Mouse (Mus musculus): Measurements from ENCODE around the gene Tmco5. TPM values are rescaled to one million over a fixed set of nuclear protein-coding genes. Genes with fewer than 3 reads are reported as not detected.
"Not testable (repeated sequence)": the region's sequence is repeated elsewhere in the genome, so short reads cannot be mapped to it uniquely, and the experiment has no call there.

Tmco5 gene
- polyA plus RNA-seq, 1 experiment from 2014 or later: not detected

DNA sequence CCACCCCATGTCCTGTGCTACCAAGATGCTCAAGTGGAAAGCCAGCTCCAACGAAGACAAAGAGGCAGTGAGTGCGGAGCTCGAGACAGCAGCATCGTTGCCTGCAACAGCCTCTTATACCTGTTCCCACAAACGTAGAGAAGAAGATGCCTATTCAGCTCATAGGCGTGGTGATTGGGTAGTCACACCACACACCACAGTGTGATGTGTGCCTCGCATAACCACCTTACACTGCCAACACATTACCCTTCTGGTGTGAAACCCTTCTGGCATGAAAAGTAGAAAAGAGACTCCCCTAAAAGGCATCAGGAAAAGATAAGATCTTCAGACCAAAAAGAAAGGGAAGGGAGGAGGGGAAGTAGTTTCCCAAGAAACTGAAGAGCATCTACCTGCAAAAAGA is 45.8 kb downstream of the Tmco5 start:
- Histone ChIP-seq H3K4me3 (replicated peaks) (no peak overlapping the region), H3K9me3 (0 out of 2 replicates have a peak, but pooled peaks cover 10% of the 10 kb centered on the region), H3K9ac (replicated peaks) (no peak overlapping the region), H3K27ac (no peak overlapping the region), H3K27me3 (no peaks in the 10 kb centered on the region), H3K4me2 (no peak overlapping the region), H3K36me3 (no peaks in the 10 kb centered on the region), H3K4me1 (replicated peaks) (no peaks in the 10 kb centered on the region)
- no peak for ATAC-seq (ENCODE audit: insufficient number of reproducible peaks, insufficient read depth, low FRiP score, low TSS enrichment, low read depth)
- 82% methylated on average over 7 of the region's 7 CpGs for WGBS

DNA sequence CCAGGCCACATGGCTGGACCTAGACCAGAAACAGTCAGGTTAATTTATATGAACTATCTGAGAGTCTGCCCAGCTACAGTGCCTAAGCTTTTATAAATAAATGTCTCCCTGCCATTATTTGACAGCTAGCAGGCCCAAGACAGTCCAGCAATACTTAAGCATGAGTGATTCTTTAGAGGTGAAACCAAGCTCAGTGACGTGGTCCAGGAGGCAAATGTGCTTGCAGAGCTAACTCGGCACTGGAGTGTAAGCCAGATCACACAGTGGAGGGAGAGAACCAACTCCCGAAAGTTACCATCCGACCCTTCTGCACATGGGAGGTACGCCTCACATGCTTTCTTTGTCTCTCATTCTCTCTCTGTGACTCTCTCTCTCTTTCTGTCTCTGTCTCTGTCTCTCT is 46.7 kb downstream of the Tmco5 start:
- no peak overlapping the region for H3K4me3 ChIP-seq (replicated peaks)
- no peaks in the 10 kb centered on the region for H3K36me3 ChIP-seq
- ATAC-seq (ENCODE audit: insufficient number of reproducible peaks, insufficient read depth, low FRiP score, low TSS enrichment, low read depth): no peak
- H3K9ac ChIP-seq (replicated peaks): no peak overlapping the region
- H3K27ac ChIP-seq: no peak overlapping the region
- 0 out of 2 replicates have a peak, but pooled peaks cover 10% of the 10 kb centered on the region for H3K9me3 ChIP-seq
- 80% methylated on average over 5 of the region's 5 CpGs for WGBS
- H3K27me3 ChIP-seq: no peaks in the 10 kb centered on the region
- H3K4me2 ChIP-seq: no peak overlapping the region
- H3K4me1 ChIP-seq (replicated peaks): no peaks in the 10 kb centered on the region

DNA sequence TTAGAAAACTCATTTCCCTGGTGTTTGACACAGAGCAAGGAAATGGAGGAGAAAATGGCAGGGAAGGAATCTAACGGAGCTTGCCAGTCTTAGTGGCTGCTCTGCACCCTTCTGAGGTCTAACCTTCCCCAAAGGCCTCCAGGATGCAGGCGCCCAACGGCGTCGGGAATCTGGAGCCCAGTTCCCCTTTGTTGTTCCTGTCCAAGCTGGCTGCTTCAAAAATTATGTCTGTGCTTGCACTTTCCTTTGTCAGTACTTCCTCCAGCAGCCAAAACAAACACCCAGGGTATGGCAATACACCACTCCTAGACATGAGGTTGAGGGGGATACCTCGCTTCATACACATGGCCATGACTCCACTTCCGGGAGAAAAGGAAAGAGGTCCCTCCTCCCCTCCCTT is 53.7 kb downstream of the Tmco5 start:
- H3K4me1 ChIP-seq (replicated peaks): peaks cover 9% of the 10 kb centered on the region

DNA sequence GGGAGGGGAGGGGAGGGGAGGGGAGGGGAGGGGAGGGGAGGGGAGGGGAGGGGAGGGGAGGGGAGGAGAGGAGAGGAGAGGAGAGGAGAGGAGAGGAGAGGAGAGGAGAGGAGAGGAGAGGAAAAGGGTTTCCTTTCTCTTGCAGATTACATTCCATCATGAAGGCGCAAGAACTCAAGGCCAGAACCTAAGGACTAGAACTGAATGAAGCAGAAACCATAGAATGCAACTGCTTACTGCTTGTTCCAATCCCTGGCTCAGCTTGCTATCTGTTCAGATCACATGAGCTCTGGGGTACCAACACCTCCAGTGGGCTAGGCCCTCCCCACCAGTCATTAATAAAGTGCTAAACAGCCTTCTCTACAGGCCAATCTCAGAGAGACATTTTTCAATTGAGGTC is 55.7 kb downstream of the Tmco5 start:
- not testable (repeated sequence) for H3K9me3 ChIP-seq; H3K27me3 ChIP-seq; H3K4me2 ChIP-seq; H3K4me1 ChIP-seq (replicated peaks); H3K4me3 ChIP-seq (replicated peaks); H3K36me3 ChIP-seq; ATAC-seq (ENCODE audit: insufficient number of reproducible peaks, insufficient read depth, low FRiP score, low TSS enrichment, low read depth); H3K27ac ChIP-seq; H3K9ac ChIP-seq (replicated peaks)
- 100% methylated on average over 1 of the region's 1 CpGs for WGBS

More for the DNA sequence above, 53.7 kb downstream of the Tmco5 start:
- 82% methylated on average over 7 of the region's 7 CpGs for WGBS
- Histone ChIP-seq H3K27ac (no peak overlapping the region), H3K9me3 (no peaks in the 10 kb centered on the region), H3K4me2 (no peak overlapping the region), H3K9ac (replicated peaks) (no peak overlapping the region), H3K4me3 (replicated peaks) (no peak overlapping the region), H3K27me3 (no peaks in the 10 kb centered on the region), H3K36me3 (no peaks in the 10 kb centered on the region)
- ATAC-seq (ENCODE audit: insufficient number of reproducible peaks, insufficient read depth, low FRiP score, low TSS enrichment, low read depth): no peak

DNA sequence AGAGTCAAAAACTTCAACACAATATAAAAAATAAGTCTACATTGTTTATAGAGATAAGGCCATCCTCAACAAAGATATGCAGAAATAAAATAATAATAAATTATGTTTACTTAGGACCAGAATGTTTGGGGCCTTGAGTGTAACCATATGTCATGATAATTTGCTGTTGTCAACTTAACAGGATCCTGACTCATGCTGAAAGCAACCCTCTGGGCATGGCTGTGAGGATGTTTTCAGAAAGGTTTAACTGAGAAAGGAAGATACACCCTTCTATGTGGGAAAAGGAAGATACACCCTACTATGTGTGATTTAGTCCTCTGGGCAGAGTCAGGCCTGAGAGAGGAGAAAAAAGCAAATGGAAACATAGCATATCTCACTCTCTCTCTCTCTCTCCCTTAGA is 56.3 kb downstream of the Tmco5 start:
- H3K36me3 ChIP-seq: no peaks in the 10 kb centered on the region
- no peaks in the 10 kb centered on the region for H3K9me3 ChIP-seq
- no peaks in the 10 kb centered on the region for H3K27me3 ChIP-seq
- ATAC-seq (ENCODE audit: insufficient number of reproducible peaks, insufficient read depth, low FRiP score, low TSS enrichment, low read depth): no peak
- H3K27ac ChIP-seq: no peak overlapping the region
- no peak overlapping the region for H3K4me2 ChIP-seq
- peaks cover 9% of the 10 kb centered on the region for H3K4me1 ChIP-seq (replicated peaks)
- H3K4me3 ChIP-seq (replicated peaks): no peak overlapping the region
- H3K9ac ChIP-seq (replicated peaks): no peak overlapping the region

DNA sequence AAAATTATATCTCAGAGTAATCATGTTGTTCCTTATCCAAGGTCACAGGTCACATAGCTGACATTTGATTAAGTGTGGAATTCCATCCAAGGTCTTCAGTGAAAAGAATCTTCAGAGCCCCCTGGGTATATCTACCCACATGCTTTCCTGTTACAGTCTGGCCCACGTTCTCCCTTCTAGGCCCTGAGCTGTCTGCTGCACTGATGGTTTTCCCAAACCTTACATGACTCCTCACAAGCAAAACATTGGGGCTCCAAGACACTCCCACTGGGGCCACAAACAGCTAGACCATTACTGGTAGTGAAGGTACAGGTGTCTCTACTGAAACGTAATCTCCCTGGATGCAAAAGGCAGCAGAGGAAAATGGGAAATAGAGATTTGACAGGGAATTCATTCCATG is 57.9 kb downstream of the Tmco5 start:
- no peak overlapping the region for H3K9ac ChIP-seq (replicated peaks)
- H3K27me3 ChIP-seq: no peaks in the 10 kb centered on the region
- no peaks in the 10 kb centered on the region for H3K36me3 ChIP-seq
- 62% methylated on average over 2 of the region's 2 CpGs for WGBS
- no peak overlapping the region for H3K4me2 ChIP-seq
- H3K27ac ChIP-seq: no peak overlapping the region
- ATAC-seq (ENCODE audit: insufficient number of reproducible peaks, insufficient read depth, low FRiP score, low TSS enrichment, low read depth): no peak
- no peaks in the 10 kb centered on the region for H3K9me3 ChIP-seq
- no peak overlapping the region for H3K4me3 ChIP-seq (replicated peaks)
- H3K4me1 ChIP-seq (replicated peaks): peaks cover 9% of the 10 kb centered on the region

DNA sequence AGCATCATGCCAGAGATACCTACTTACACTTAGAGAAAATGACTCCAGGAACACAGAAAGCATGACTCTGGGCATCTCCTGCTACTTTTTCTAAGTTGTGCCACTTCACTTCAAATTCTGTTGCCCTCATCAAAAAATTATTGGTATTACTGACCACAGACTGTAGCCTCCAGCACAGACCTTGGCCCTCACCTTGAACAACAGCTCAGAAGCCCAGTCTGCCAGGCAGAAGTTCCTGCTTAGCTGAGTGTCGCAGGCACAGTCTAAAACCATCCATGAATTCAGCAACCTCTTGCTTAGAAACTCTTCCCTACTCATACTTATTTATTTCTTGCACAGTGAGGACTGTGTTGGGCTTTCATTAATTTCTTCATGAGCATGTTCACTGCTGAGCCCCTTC is 58.7 kb downstream of the Tmco5 start:
- no peaks in the 10 kb centered on the region for H3K36me3 ChIP-seq
- H3K4me3 ChIP-seq (replicated peaks): no peak overlapping the region
- H3K4me1 ChIP-seq (replicated peaks): peaks cover 9% of the 10 kb centered on the region
- H3K27me3 ChIP-seq: no peaks in the 10 kb centered on the region
- no peak overlapping the region for H3K27ac ChIP-seq
- WGBS: 94% methylated on average over 1 of the region's 1 CpGs
- no peak overlapping the region for H3K4me2 ChIP-seq
- H3K9ac ChIP-seq (replicated peaks): no peak overlapping the region
- no peaks in the 10 kb centered on the region for H3K9me3 ChIP-seq
- ATAC-seq (ENCODE audit: insufficient number of reproducible peaks, insufficient read depth, low FRiP score, low TSS enrichment, low read depth): no peak

DNA sequence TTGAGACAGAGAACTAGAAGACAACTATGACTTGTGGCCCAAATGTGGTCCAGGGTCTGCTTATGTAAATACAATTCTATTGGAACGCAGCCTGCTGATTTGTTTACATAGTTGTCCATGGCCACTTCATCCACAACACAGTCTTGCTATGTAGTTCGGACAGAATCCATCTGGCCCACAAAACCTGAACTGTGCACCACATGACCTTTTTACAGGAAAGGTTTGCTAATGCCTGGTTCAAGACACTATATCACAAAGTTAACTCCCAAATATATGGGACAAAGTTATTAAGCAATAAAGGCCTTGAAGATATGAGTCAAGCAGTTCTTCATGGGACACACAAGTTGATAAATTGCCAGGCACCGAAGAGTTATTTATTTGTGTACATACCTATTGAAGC is 63.3 kb downstream of the Tmco5 start:
- Histone ChIP-seq H3K4me2 (no peak overlapping the region), H3K4me3 (replicated peaks) (no peak overlapping the region), H3K27ac (no peak overlapping the region), H3K4me1 (replicated peaks) (no peaks in the 10 kb centered on the region), H3K27me3 (no peaks in the 10 kb centered on the region), H3K36me3 (no peaks in the 10 kb centered on the region), H3K9me3 (no peaks in the 10 kb centered on the region), H3K9ac (replicated peaks) (no peak overlapping the region)
- ATAC-seq (ENCODE audit: insufficient number of reproducible peaks, insufficient read depth, low FRiP score, low TSS enrichment, low read depth): no peak
- WGBS: 90% methylated on average over 3 of the region's 3 CpGs

Other genes starting within 250 kb of the Tmco5 start
- gene Spred1, start 242.7 kb downstream of the Tmco5 start, polyA plus RNA-seq (2016; fragmentation: Nextera tagmentation; extraction: Ambion mirVana): 23.7 and 25.1 TPM in 2 replicates

All from limb, embryonic 12.5 days (tissue).